Mouse (Mus musculus) liver, embryonic 13.5 days (tissue): ENCODE data around the gene Pigl. TPM values are rescaled to one million over a fixed set of nuclear protein-coding genes. Genes with fewer than 3 reads are reported as not detected.

Experiments
- ATAC-seq: fragments of 200-750 bp; cut with Nextera tagmentation; 2 replicates; pipeline ENCODE4 v1.8.0; 2017; ENCODE audit warnings: low read depth, mild to moderate bottlenecking, moderate number of reproducible peaks, moderate library complexity
- DNase-seq: peaks from one replicate; pipeline ENCODE4 v3.0.0; 2022
- H3K27ac ChIP-seq: fragments of 300-500 bp; sonication (generic); 2 replicates; pipeline ENCODE4 v1.5.1; 2015; ENCODE audit warnings: moderate library complexity, mild to moderate bottlenecking, inconsistent platforms
- H3K27me3 ChIP-seq: fragments of 300-500 bp; sonication (generic); 2 replicates; pipeline ENCODE4 v1.6.1; 2015; ENCODE audit warnings: mild to moderate bottlenecking, inconsistent platforms
- H3K36me3 ChIP-seq: fragments of 300-500 bp; sonication (generic); 2 replicates; pipeline ENCODE4 v1.6.1; 2015; ENCODE audit warnings: mild to moderate bottlenecking, inconsistent platforms
- H3K4me1 ChIP-seq: fragments of 300-500 bp; sonication (generic); replicated peaks from 2 replicates; pipeline ENCODE4 v1.6.1; 2015; ENCODE audit warnings: inconsistent platforms
- H3K4me2 ChIP-seq: fragments of 300-500 bp; sonication (generic); 2 replicates; pipeline ENCODE4 v1.6.1; 2015; ENCODE audit warnings: inconsistent platforms, mild to moderate bottlenecking, moderate library complexity
- H3K4me3 ChIP-seq: fragments of 300-500 bp; sonication (generic); replicated peaks from 2 replicates; pipeline ENCODE4 v1.5.1; 2015; ENCODE audit warnings: mild to moderate bottlenecking, inconsistent platforms
- H3K9ac ChIP-seq: fragments of 300-500 bp; sonication (generic); 2 replicates; pipeline ENCODE4 v1.6.1; 2015; ENCODE audit warnings: mild to moderate bottlenecking, inconsistent platforms
- H3K9me3 ChIP-seq: fragments of 300-500 bp; sonication (generic); replicated peaks from 2 replicates; pipeline ENCODE4 v1.6.1; 2016; ENCODE audit warnings: inconsistent platforms
- WGBS: fragments of 180-500 bp; shearing (Covaris S2); methylation state at CpG from one replicate; pipeline ENCODE4 v1.1.7; 2015; ENCODE audit not compliant: insufficient replicate concordance; 5-methylcytosine and 5-hydroxymethylcytosine counted together
- polyA plus RNA-seq: library from polyadenylated mRNA; unstranded; fragments of >200 nt; fragmentation: Nextera tagmentation; extraction: Ambion mirVana; gene quantifications from 2 replicates; pipeline ENCODE4 v1.2.1, GENCODE M21; 2015

Pigl gene
- polyA plus RNA-seq, 1 experiment from 2014 or later, result 5.4 TPM

GRCm38 (mm10) chr11:62522283-62522682, 64.0 kb downstream of the Pigl start:
- H3K4me2 ChIP-seq, result no peak overlapping the region
- no peaks in the 10 kb centered on the region for H3K9me3 ChIP-seq
- 11% methylated on average over 2 of the region's 2 CpGs for WGBS
- no peak overlapping the region for H3K4me3 ChIP-seq
- H3K9ac ChIP-seq, result no peak overlapping the region
- no peaks in the 10 kb centered on the region for H3K4me1 ChIP-seq
- no peak overlapping the region for H3K27ac ChIP-seq
- H3K27me3 ChIP-seq, result no peaks in the 10 kb centered on the region
- ATAC-seq, result no peak
- DNase-seq, result no peak
- H3K36me3 ChIP-seq, result peaks cover 7% of the 10 kb centered on the region; the same call in 1 of the 2 replicates

GRCm38 (mm10) chr11:62537089-62537488, 78.8 kb downstream of the Pigl start:
- Histone ChIP-seq H3K4me3 (peak overlapping the region; percentile 84), H3K27me3 (peaks cover 22% of the 10 kb centered on the region), H3K36me3 (peaks cover 11% of the 10 kb centered on the region), H3K4me1 (peaks cover 23% of the 10 kb centered on the region), H3K4me2 (peak overlapping the region; percentile 95), H3K27ac (no peak overlapping the region), H3K9me3 (no peaks in the 10 kb centered on the region), H3K9ac (no peak overlapping the region)
- ATAC-seq (no peak), DNase-seq (no peak)
- WGBS, result 85% methylated on average over 8 of the region's 8 CpGs

- ATAC-seq (no peak), DNase-seq (no peak)
- Histone ChIP-seq H3K4me1 (peaks cover 23% of the 10 kb centered on the region), H3K9me3 (no peaks in the 10 kb centered on the region), H3K27me3 (peaks cover 22% of the 10 kb centered on the region), H3K4me3 (peak overlapping the region; percentile 84), H3K9ac (peak overlapping the region; percentile 54; the same call in 1 of the 2 replicates), H3K27ac (no peak overlapping the region), H3K4me2 (peak overlapping the region; percentile 95), H3K36me3 (peaks cover 8% of the 10 kb centered on the region; the same call in 1 of the 2 replicates)
- 21% methylated on average over 7 of the region's 7 CpGs for WGBS
Observed at GRCm38 (mm10) chr11:62537590-62537989, 79.3 kb downstream of the Pigl start.

GRCm38 (mm10) chr11:62538321-62539088, 80.2 kb downstream of the Pigl start:
- Histone ChIP-seq H3K27ac (peak overlapping the region; percentile 79), H3K4me3 (peak overlapping the region; percentile 84), H3K9me3 (no peaks in the 10 kb centered on the region), H3K36me3 (peaks cover 5% of the 10 kb centered on the region; the same call in 1 of the 2 replicates), H3K9ac (peak overlapping the region; percentile 91), H3K4me2 (peak overlapping the region; percentile 95), H3K27me3 (peaks cover 22% of the 10 kb centered on the region), H3K4me1 (peaks cover 23% of the 10 kb centered on the region)
- ATAC-seq (peak; percentile 83), DNase-seq (peak; percentile 50)
- WGBS, result under 1% methylated on average over 60 of the region's 73 CpGs

- peak; percentile 64 for DNase-seq
- H3K27ac ChIP-seq, result peak within 1 kb of the TSS; percentile 79
- H3K27me3 ChIP-seq, result peaks cover 22% of the 10 kb centered on the region
- H3K36me3 ChIP-seq, result no peaks in the 10 kb centered on the region; the same call in 1 of the 2 replicates
- peak within 1 kb of the TSS; percentile 91 for H3K9ac ChIP-seq
- no peaks in the 10 kb centered on the region for H3K9me3 ChIP-seq
- peak within 1 kb of the TSS; percentile 84 for H3K4me3 ChIP-seq
- 8% methylated on average over 46 of the region's 57 CpGs for WGBS
- peak; percentile 78 for ATAC-seq
- H3K4me2 ChIP-seq, result peak within 1 kb of the TSS; percentile 95
- H3K4me1 ChIP-seq, result peaks cover 26% of the 10 kb centered on the region
Observed at GRCm38 (mm10) chr11:62539089-62539890, 81.0 kb downstream of the Pigl start, which contains the start of gene Cenpv. Gene Cenpv (minus strand): TSS chr11:62539261.

GRCm38 (mm10) chr11:62540167-62540566, 81.9 kb downstream of the Pigl start:
- DNase-seq, result no peak
- 71% methylated on average over 7 of the region's 7 CpGs for WGBS
- peaks cover 22% of the 10 kb centered on the region for H3K27me3 ChIP-seq
- H3K4me2 ChIP-seq, result no peak overlapping the region
- no peaks in the 10 kb centered on the region; the same call in 1 of the 2 replicates for H3K36me3 ChIP-seq
- ATAC-seq, result no peak
- H3K4me1 ChIP-seq, result peaks cover 26% of the 10 kb centered on the region
- H3K4me3 ChIP-seq, result no peak overlapping the region
- no peaks in the 10 kb centered on the region for H3K9me3 ChIP-seq
- no peak overlapping the region for H3K9ac ChIP-seq
- H3K27ac ChIP-seq, result no peak overlapping the region

- WGBS, result 67% methylated on average over 2 of the region's 2 CpGs
- H3K36me3 ChIP-seq, result no peaks in the 10 kb centered on the region
- H3K4me2 ChIP-seq, result no peak overlapping the region
- DNase-seq, result no peak
- no peaks in the 10 kb centered on the region for H3K9me3 ChIP-seq
- peaks cover 26% of the 10 kb centered on the region for H3K4me1 ChIP-seq
- H3K27ac ChIP-seq, result no peak overlapping the region
- no peak for ATAC-seq
- peaks cover 22% of the 10 kb centered on the region for H3K27me3 ChIP-seq
- H3K9ac ChIP-seq, result no peak overlapping the region
- no peak overlapping the region for H3K4me3 ChIP-seq
Observed at GRCm38 (mm10) chr11:62540969-62541368, 82.7 kb downstream of the Pigl start.

GRCm38 (mm10) chr11:62541581-62541980, 83.3 kb downstream of the Pigl start:
- no peak for ATAC-seq
- Histone ChIP-seq H3K4me1 (peaks cover 26% of the 10 kb centered on the region), H3K4me2 (no peak overlapping the region), H3K27me3 (peaks cover 22% of the 10 kb centered on the region), H3K27ac (no peak overlapping the region), H3K9ac (no peak overlapping the region), H3K36me3 (no peaks in the 10 kb centered on the region), H3K4me3 (no peak overlapping the region), H3K9me3 (no peaks in the 10 kb centered on the region)
- 62% methylated on average over 8 of the region's 8 CpGs for WGBS
- no peak for DNase-seq

GRCm38 (mm10) chr11:62543991-62544390, 85.7 kb downstream of the Pigl start:
- no peak for DNase-seq
- H3K9me3 ChIP-seq, result no peaks in the 10 kb centered on the region
- peaks cover 22% of the 10 kb centered on the region for H3K27me3 ChIP-seq
- no peak overlapping the region for H3K4me2 ChIP-seq
- WGBS, result 71% methylated on average over 3 of the region's 3 CpGs
- H3K4me3 ChIP-seq, result no peak overlapping the region
- H3K27ac ChIP-seq, result no peak overlapping the region
- no peaks in the 10 kb centered on the region for H3K36me3 ChIP-seq
- ATAC-seq, result no peak
- no peak overlapping the region for H3K9ac ChIP-seq
- peaks cover 11% of the 10 kb centered on the region for H3K4me1 ChIP-seq

GRCm38 (mm10) chr11:62549782-62550181, 91.5 kb downstream of the Pigl start:
- H3K27ac ChIP-seq, result peak overlapping the region; percentile 98
- peak overlapping the region; percentile 78 for H3K4me3 ChIP-seq
- no peaks in the 10 kb centered on the region for H3K27me3 ChIP-seq
- 19% methylated on average over 5 of the region's 5 CpGs for WGBS
- ATAC-seq (peak; percentile 41), DNase-seq (peak; percentile 40)
- peaks cover 35% of the 10 kb centered on the region for H3K4me1 ChIP-seq
- no peaks in the 10 kb centered on the region for H3K9me3 ChIP-seq
- peaks cover 22% of the 10 kb centered on the region for H3K36me3 ChIP-seq
- H3K9ac ChIP-seq, result peak overlapping the region; percentile 90
- H3K4me2 ChIP-seq, result peak overlapping the region; percentile 99

GRCm38 (mm10) chr11:62550227-62550685, 92.0 kb downstream of the Pigl start:
- WGBS, result under 1% methylated on average over 11 of the region's 11 CpGs
- ATAC-seq, result peak; percentile 69

More at GRCm38 (mm10) chr11:62550227-62550685, 92.0 kb downstream of the Pigl start:
- peak; percentile 74 for DNase-seq
- no peaks in the 10 kb centered on the region for H3K27me3 ChIP-seq
- H3K4me3 ChIP-seq, result peak overlapping the region; percentile 78
- peak overlapping the region; percentile 90 for H3K9ac ChIP-seq
- peaks cover 40% of the 10 kb centered on the region for H3K4me1 ChIP-seq
- peaks cover 26% of the 10 kb centered on the region for H3K36me3 ChIP-seq
- H3K9me3 ChIP-seq, result no peaks in the 10 kb centered on the region
- H3K27ac ChIP-seq, result peak overlapping the region; percentile 98
- peak overlapping the region; percentile 99 for H3K4me2 ChIP-seq
